Mouse (Mus musculus) ES-E14 (cell line): ENCODE measurements around the gene Pdgfd. TPM values are rescaled to one million over a fixed set of nuclear protein-coding genes. Genes with fewer than 3 reads are reported as not detected.

Source experiments
- DNase-seq: peaks from one replicate; pipeline ENCODE4 v3.0.0-alpha.2; 2013; ENCODE audit warnings: low read depth, low spot score
- H3K27ac ChIP-seq: 2 replicates; pipeline ENCODE4 v1.5.1; 2012; ENCODE audit warnings: low read depth, mild to moderate bottlenecking, low read length, moderate library complexity, mixed read lengths; ENCODE audit not compliant: poor library complexity, insufficient read depth, severe bottlenecking
- H3K36me3 ChIP-seq: 2 replicates; pipeline ENCODE4 v1.6.1; 2012; ENCODE audit warnings: mild to moderate bottlenecking, low read length, moderate library complexity, mixed read lengths; ENCODE audit not compliant: control insufficient read depth, poor library complexity, insufficient read depth, severe bottlenecking
- H3K4me1 ChIP-seq, 2 experiments: fragments of 150-350 bp in 1 of 2; sonication (generic) in 1 of 2; 2 replicates each; pipeline ENCODE4 v1.6.1; 2012; ENCODE audit warnings: low read length in 2 of 2, mild to moderate bottlenecking in 1 of 2, mixed read lengths in 1 of 2; ENCODE audit not compliant: control insufficient read depth in 2 of 2, insufficient read depth in 2 of 2, poor library complexity in 1 of 2
- H3K4me3 ChIP-seq, 2 experiments: fragments of 150-350 bp in 1 of 2; sonication (generic) in 1 of 2; 2 replicates each; pipeline ENCODE4 v1.5.1; 2012; ENCODE audit warnings: low read length in 2 of 2, low read depth in 1 of 2, mild to moderate bottlenecking in 1 of 2, mixed read lengths in 1 of 2; ENCODE audit not compliant: insufficient read depth in 1 of 2, poor library complexity in 1 of 2, severe bottlenecking in 1 of 2
- H3K9ac ChIP-seq: 2 replicates; pipeline ENCODE4 v1.6.1; 2012; ENCODE audit warnings: low read depth, mild to moderate bottlenecking, low read length, mixed read lengths; ENCODE audit not compliant: poor library complexity, insufficient read depth, severe bottlenecking
- H3K9me3 ChIP-seq: fragments of 150-350 bp; sonication (generic); 2 replicates; pipeline ENCODE4 v1.6.1; 2012; ENCODE audit warnings: low read depth, mild to moderate bottlenecking, low read length; ENCODE audit not compliant: control insufficient read depth, insufficient read depth
- CHD2 ChIP-seq: IDR thresholded peaks from 2 replicates; pipeline ENCODE4 v1.6.1; 2014; ENCODE audit warnings: mild to moderate bottlenecking, low read depth, low read length, inconsistent platforms
- HCFC1 ChIP-seq: IDR thresholded peaks from 2 replicates; pipeline ENCODE4 v1.6.1; 2012; ENCODE audit warnings: low read length, inconsistent platforms, borderline replicate concordance; ENCODE audit not compliant: insufficient read depth
- MAFK ChIP-seq: IDR thresholded peaks from 2 replicates; pipeline ENCODE4 v1.6.1; 2014; ENCODE audit warnings: mild to moderate bottlenecking, low read depth, low read length, inconsistent platforms; ENCODE audit not compliant: insufficient read depth
- ZC3H11A ChIP-seq: IDR thresholded peaks from 2 replicates; pipeline ENCODE4 v1.6.1; 2012; ENCODE audit warnings: low read depth, mild to moderate bottlenecking, inconsistent platforms, low read length, borderline replicate concordance
- ZNF384 ChIP-seq: IDR thresholded peaks from 2 replicates; pipeline ENCODE4 v1.6.1; 2012; ENCODE audit warnings: low read depth, low read length, inconsistent platforms
- in situ Hi-C, 2 experiments: fragments of 600-800 bp; cut with MboI; formaldehyde crosslinking; loops; one replicate each; pipeline ENCODE4 v1.15.1; 2025; ENCODE audit warnings: low sequenced_read_pairs in 2 of 2, inconsistent platforms in 1 of 2; ENCODE audit not compliant: unreplicated experiment in 2 of 2
- total RNA-seq: library from RNA; depleted of rRNA; stranded (reverse); fragments of 300-350 nt; gene quantifications from 2 replicates; pipeline ENCODE4 v1.2.3, GENCODE M21; 2012; rRNA removed

The Pdgfd gene
- 0.76 and 0.79 TPM in 2 replicates for total RNA-seq

GRCm38 (mm10) chr9:6168391-6169037, at the start of gene Pdgfd:
Gene Pdgfd (plus strand): TSS chr9:6168584.
- Histone ChIP-seq H3K27ac (no peak within 1 kb of the TSS), H3K4me1 (no peaks in the 10 kb centered on the region), H3K9ac (0 out of 2 replicates have a peak within 1 kb of the TSS, but pooled peaks have one; percentile 22), H3K4me3 (peak within 1 kb of the TSS; percentile 50 to 70), H3K36me3 (no peaks in the 10 kb centered on the region), H3K9me3 (no peaks in the 10 kb centered on the region)
- TF ChIP-seq MAFK: no peak
- no peak for TF ChIP-seq HCFC1
- TF ChIP-seq ZNF384: no peak
- no peak for TF ChIP-seq CHD2
- no peak for TF ChIP-seq ZC3H11A
- in situ Hi-C loops: no loop called here
- no peak for DNase-seq

GRCm38 (mm10) chr9:6169038-6169431, 651 bp downstream of the Pdgfd start:
- no peak overlapping the region for H3K27ac ChIP-seq
- H3K9ac ChIP-seq: no peak overlapping the region
- no peak for DNase-seq

DNA sequence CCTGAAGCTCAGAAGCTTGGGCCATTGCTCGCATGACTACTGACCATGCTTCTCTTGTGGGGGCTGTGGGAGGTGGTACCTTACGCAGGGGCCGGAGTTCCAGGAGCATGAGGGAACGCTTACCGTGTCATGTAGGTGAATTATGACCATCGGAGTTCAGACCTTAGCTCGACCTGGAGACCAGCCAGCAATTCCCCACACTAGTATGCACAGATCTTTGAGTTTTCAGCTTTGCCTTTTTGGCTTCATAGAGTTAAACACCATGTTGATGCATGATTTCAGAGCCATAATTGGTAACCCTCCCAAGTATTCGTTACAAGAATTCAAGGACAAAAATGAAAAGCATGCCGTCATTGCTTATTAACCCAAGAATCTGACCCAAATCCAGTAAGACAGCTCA, 2.6 kb downstream of the Pdgfd start:
- no peaks in the 10 kb centered on the region for H3K4me1 ChIP-seq
- in situ Hi-C loops: no loop called here
- no peak overlapping the region for H3K9ac ChIP-seq
- no peaks in the 10 kb centered on the region for H3K36me3 ChIP-seq
- H3K27ac ChIP-seq: no peak overlapping the region
- no peaks in the 10 kb centered on the region for H3K9me3 ChIP-seq
- DNase-seq: no peak
- H3K4me3 ChIP-seq: no peak overlapping the region
- TF ChIP-seq MAFK: no peak
- no peak for TF ChIP-seq ZNF384
- TF ChIP-seq CHD2: no peak
- no peak for TF ChIP-seq ZC3H11A
- no peak for TF ChIP-seq HCFC1

More at GRCm38 (mm10) chr9:6169038-6169431, 651 bp downstream of the Pdgfd start:
- H3K36me3 ChIP-seq: no peaks in the 10 kb centered on the region
- no peaks in the 10 kb centered on the region for H3K9me3 ChIP-seq
- H3K4me1 ChIP-seq: no peaks in the 10 kb centered on the region
- TF ChIP-seq CHD2 (no peak), ZNF384 (no peak), HCFC1 (no peak), ZC3H11A (no peak)
- in situ Hi-C loops: no loop called here
- H3K4me3 ChIP-seq: peak overlapping the region in 1 of 2 experiments; percentile 70; a peak in 1 of 4 replicates

DNA sequence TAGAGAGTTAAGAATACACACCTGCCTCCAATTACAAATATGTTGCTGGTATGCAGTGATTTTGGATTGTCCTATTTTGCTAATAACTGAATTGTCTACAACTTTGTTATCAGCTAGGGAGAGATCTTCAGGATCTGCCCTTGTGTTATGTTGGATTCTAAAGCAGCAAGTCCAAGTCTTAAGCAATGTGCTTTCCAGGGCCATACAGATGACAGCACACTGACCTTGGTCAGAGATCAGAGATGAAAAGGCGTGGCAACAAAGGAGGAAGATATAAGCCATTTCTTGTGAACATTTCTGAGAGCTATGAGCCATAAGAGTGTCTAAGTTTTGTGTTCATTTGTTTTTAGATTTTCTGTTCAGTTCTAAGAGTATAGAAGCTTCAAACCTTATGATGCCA, 4.9 kb downstream of the Pdgfd start:
- TF ChIP-seq HCFC1: no peak
- TF ChIP-seq ZNF384: no peak
- no peak for TF ChIP-seq MAFK
- no peak for TF ChIP-seq ZC3H11A
- H3K9ac ChIP-seq: no peak overlapping the region
- in situ Hi-C loops: no loop called here
- H3K4me1 ChIP-seq: no peaks in the 10 kb centered on the region
- no peak for DNase-seq
- H3K27ac ChIP-seq: no peak overlapping the region
- no peaks in the 10 kb centered on the region for H3K36me3 ChIP-seq
- H3K4me3 ChIP-seq: no peak overlapping the region
- no peaks in the 10 kb centered on the region for H3K9me3 ChIP-seq

GRCm38 (mm10) chr9:6175731-6176130, 7.3 kb downstream of the Pdgfd start:
- no peak for DNase-seq
- Histone ChIP-seq H3K36me3 (no peaks in the 10 kb centered on the region), H3K9me3 (no peaks in the 10 kb centered on the region), H3K9ac (no peak overlapping the region), H3K4me3 (no peak overlapping the region), H3K27ac (no peak overlapping the region), H3K4me1 (no peaks in the 10 kb centered on the region)
- TF ChIP-seq ZNF384 (no peak), ZC3H11A (no peak), MAFK (no peak), CHD2 (no peak), HCFC1 (no peak)
- in situ Hi-C loops: no loop called here
